Mouse (Mus musculus) G1E-ER4 (cell line): ENCODE data around the gene Lamtor3. TPM values are rescaled to one million over a fixed set of nuclear protein-coding genes. Genes with fewer than 3 reads are reported as not detected.

ENCODE experiments used
- GATA1 ChIP-seq: IDR thresholded peaks from one replicate; pipeline ENCODE4 v1.8.0; 2012; ENCODE audit warnings: low read length, inconsistent platforms
- polyA plus RNA-seq: library from polyadenylated mRNA; stranded (reverse); fragments of >175 nt; gene quantifications from 2 replicates; pipeline ENCODE4 v1.2.3, GENCODE M21; 2012

Gene Lamtor3
- polyA plus RNA-seq, 1 experiment = 35.8 TPM

DNA sequence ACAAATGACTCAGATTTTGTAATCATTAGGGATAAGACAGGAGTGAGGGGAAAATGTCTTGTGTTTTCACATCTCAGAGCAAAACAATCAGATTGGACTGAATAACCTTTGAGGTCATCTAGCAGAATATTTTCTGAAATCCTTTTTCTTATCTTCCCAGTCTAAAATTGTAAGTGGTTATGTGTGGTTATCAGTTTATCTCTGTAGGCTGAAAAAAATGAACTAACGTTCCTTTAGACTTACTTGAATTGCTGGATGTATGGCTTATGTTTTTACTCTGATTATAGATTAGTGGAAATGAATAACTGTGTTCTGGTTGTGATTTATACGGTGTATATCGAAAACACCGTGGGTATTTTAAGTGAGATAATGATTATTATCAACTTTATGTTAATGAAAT, 2.3 kb downstream of the Lamtor3 start:
- TF ChIP-seq GATA1 = no peak

GRCm38 (mm10) chr3:137927010-137927409, 8.7 kb downstream of the Lamtor3 start:
- TF ChIP-seq GATA1 = no peak

DNA sequence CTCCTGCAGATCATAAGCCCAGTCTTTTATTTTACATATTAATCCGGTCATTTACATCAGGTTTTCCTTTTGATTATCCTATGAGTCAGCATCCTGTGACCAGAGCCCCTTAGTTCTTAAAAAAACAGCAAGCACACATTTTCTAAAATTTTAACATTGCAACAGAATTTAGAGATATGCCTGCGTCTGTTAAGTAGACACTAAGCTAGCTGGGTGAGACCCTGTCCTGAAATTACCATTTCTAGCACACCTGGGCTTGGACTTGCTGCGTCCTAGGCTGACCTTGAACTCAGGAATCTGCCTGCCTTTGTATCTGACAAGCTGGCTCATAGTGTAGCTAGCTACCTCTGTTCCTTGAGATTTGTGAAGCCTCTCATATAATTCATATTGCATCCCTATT, 11.6 kb downstream of the Lamtor3 start:
- no peak for TF ChIP-seq GATA1

GRCm38 (mm10) chr3:137932748-137933147, 14.4 kb downstream of the Lamtor3 start:
- TF ChIP-seq GATA1 = no peak

DNA sequence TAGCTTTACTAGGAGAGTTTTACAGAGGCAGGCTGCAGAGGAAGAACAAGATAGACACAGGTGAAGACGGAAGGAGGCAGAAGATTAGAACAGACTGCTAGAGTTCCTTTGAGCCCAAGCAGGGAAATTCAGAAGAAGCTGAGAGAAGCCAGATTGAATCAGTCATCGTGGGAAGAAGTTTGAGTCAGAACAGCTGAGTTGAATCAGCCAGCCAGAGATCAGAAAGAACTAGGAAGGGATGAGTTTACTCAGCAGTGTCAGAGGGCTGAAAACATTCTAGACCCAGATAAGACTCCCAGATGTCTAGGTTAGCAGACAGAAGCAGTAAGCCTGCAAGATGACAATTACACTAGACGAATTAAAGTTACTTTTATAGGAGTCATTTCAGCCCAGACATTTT, 15.7 kb downstream of the Lamtor3 start:
- TF ChIP-seq GATA1 = no peak

DNA sequence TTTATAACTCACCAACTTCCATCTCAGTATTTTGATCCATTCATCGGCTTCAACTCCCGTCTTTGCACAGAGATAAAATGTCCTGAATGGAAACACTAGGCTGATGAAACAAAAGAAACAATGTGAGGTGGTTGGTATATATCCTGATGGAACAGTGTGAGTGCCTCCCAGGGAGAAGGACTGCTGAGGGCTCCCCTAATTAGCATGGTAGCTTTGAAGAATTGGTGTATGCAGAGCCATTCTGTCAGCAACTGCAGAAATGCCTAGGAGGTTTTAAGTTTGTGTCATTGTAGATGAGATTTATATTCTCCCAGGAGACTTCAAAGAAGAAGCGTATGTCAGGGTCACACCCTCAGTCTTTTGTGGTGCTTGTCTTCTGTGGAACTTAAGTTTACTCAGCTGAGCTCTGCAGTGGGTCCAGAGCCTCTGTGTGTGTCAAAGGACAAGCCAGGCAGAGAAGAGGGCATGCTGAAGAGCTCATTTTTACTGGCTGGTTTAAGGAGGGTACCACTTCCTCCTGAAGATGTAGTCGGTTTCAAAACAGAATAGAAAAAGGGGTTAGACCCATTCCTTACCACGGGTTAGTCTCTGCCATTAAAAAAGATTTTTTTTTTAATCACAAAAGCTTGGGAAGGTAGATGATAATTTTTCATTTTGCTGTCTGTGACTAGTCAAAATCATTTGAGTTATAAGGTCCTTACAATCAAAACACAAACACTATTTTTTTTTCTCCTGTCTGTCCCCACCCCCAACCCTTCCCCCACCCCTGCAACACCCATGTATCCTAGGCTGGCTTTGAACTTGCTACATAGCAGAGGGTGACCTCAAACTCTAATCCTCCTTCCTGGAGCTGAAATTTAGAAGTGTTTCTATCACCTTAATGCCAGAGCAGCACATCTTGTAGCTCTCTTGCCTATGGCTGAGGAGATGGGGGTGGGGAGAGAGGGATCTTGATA, 17.5 kb downstream of the Lamtor3 start:
- TF ChIP-seq GATA1 = no peak

- no peak for TF ChIP-seq GATA1
These were observed 18.2 kb downstream of the Lamtor3 start for GRCm38 (mm10) chr3:137936541-137936940.

- no peak for TF ChIP-seq GATA1
These were observed 20.3 kb downstream of the Lamtor3 start for GRCm38 (mm10) chr3:137938608-137939007.

DNA sequence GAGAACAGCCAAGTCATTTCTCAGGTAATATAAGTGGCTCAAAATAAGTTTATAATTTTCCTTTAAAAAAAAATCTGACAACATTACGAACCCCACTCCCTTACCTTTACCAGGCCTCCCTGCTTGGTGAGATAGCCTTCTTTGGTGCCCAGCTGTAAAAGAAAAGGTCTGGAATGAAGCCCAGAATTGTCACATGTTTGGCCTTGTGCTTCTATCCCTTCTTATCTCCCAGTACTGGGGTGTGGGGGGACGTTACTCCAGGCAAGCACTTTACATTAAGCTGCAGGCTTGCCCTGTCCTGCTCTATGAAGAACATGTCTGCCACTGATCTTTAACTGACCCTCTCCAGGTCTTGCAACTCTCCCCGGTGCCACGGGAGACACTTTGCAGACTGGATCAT, 22.5 kb downstream of the Lamtor3 start:
- TF ChIP-seq GATA1 = no peak

GRCm38 (mm10) chr3:137941555-137941954, 23.2 kb downstream of the Lamtor3 start:
- TF ChIP-seq GATA1 = no peak

DNA sequence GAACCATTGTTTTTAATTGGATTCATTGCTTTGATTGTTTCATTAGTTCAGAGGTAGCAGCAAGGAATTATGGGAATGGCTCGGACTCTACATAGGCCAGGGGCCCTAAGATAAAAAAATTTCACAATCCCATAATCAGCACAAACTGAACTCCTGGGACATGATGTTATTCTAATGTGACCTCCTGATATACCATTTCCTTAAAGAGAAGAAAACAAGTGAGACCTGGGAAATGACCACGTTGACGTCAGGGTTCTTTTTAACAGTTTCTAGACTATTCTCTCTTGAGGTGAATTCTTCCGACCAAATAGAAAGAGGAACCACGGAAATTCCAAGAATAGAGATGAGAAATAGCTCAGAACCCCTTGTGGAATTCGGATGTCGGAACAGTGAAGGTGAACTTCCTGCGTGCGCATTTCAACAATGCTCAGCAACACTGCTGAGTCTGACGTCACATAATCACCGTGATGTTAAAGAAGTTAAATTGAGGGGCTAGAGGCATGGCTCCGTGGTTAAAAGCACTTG, 23.9 kb downstream of the Lamtor3 start:
- TF ChIP-seq GATA1 = no peak

GRCm38 (mm10) chr3:137943737-137944154, 25.4 kb downstream of the Lamtor3 start:
- peak; percentile 92 for TF ChIP-seq GATA1

DNA sequence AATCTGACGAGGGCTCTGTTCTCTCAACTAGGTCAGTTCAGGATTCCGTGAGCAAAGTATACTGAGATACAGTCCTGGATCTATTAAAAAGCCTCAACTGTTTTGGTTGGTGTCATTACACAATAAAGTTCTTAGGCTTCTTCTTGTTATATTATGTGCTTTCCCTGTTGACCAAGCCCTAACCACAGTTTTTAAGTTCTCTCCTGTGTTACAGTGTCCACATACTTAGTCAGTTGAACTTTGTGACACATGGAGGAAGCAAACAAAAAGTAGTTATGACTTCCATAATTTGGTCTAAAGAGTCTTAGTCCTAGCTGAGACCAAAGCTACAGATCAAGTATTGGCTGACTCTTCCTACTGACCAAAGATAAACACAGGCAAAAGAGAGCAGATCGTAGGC, 28.5 kb downstream of the Lamtor3 start:
- TF ChIP-seq GATA1 = no peak

DNA sequence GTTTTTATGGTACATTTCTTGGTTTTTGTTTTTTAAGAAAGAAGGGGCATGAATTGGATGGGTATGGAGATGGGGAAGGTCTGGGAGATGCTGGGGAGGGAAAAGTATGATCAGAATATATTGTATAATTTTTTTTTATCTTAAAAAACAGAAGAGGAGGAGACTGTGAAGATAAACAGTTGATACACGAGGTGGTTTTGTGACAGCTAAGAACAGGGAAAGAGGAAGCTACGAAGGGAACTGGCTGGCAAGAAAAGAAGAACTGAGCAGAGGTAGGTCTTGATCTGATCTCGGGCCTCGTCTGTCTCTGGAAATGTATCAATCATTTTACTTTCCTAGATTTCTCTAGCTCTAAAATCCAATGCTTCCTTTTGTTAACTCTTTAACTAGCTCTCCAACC, 29.2 kb downstream of the Lamtor3 start:
- no peak for TF ChIP-seq GATA1

- no peak for TF ChIP-seq GATA1
These were observed 32.0 kb downstream of the Lamtor3 start for GRCm38 (mm10) chr3:137950191-137950885.

DNA sequence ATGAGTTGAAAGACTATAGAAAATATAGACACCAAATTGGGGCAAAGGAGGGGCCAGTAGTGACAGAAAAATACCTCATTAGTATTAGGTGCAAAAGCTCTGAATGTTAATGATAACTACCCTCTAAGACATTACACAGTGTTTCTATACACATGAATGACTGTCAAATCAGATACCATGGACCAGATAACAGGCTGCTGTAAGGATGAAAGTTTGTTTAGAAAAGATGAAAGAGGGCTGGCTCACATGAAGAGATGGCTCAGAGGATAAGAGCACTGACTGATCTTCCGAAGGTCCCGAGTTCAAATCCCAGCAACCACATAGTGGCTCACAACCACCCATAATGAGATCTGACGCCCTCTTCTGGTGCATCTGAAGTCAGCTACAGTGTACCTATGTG, 33.0 kb downstream of the Lamtor3 start:
- peak; percentile 38 for TF ChIP-seq GATA1
